Mouse (Mus musculus) monocyte, adult 5-6 weeks (primary cell): Measurements from ENCODE around the gene Otp. TPM values are rescaled to one million over a fixed set of nuclear protein-coding genes. Genes with fewer than 3 reads are reported as not detected.

ENCODE experiments used
- ATAC-seq: fragments of 153-309, 156-312 bp; replicated peaks from 2 replicates; pipeline ENCODE4 v1.8.0; 2017; ENCODE audit warnings: mild to moderate bottlenecking; ENCODE audit not compliant: low TSS enrichment, insufficient number of reproducible peaks, severe bottlenecking, poor library complexity, low FRiP score
- total RNA-seq: library from RNA; stranded (forward); fragments of 200-1000, 200-491, 200-594 nt; gene quantifications from 3 replicates; pipeline ENCODE4 v1.2.3, GENCODE M21; 2017

Otp gene
- total RNA-seq, 1 experiment from 2014 or later, result not detected

DNA sequence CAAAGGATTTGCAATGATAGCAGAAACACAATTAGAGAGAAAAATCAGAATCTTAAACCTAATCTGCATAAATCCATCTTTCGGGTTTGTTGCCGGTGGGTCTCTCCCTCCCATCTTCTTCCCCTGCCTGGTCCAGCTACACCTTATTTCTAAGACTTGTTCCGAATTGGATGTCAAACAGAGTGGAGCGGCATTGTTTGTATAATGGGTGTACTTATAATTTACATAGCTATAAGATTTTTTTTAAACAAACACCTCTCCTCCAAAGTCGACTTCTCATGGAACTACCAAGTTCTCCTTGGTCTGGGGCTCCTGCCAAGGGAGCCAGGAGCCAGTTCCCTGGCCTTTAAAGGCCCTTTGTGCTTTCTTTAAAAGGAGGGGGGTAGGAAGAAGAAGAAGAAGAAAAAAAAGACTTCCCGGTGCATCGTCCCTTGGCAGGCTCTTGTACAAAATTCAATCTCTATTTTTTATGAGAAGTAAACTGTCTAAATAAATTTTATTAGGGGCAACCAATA, 3.5 kb upstream of the Otp start:
- ATAC-seq, result no peak

GRCm38 (mm10) chr13:94872439-94872838, 3.0 kb upstream of the Otp start:
- ATAC-seq, result no peak

DNA sequence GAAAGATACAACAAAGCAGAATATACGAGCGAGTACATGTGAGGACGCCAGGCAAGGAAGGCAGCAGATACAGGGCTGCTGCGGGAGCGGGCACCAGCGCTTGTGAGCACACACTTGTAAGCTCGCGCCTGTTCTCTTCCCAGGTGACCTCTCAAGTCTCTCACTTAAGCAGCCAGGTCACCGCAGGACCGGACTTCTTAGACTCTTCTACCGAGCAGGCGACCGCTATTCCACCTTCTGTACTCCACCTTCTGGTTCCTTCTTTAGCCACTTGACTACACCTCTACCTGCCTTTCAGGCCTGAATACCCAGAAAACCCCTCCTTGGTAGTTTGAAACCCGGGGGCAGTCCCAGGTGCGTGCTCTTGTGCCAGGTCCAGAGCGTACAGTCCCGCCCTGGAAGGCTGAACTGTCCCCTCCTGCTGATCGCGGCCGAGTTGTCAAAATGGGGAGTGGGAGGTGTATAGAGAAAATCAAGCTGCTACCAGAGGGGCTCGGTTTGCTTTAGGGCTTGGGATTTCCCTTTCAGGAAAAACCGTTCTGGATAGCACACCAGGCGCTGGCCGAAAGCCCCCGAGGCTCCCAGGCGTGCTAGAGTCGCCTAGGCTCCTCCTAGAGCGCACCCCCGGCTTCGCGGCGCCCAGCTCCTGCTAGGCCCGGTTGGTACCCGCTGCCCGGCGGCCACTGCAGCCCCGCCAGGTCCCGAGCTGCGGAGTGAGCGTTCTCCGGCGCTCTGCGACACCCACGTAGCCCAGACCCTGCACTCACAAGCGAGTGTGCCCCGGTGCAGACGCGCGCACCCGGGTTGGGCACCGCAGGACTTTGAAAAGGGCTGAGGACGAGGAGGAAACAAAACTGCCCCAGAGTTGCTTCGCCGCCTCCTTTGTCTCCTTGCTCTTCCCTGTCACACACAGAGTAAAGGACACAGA, 2.0 kb upstream of the Otp start:
- no peak for ATAC-seq

GRCm38 (mm10) chr13:94874039-94874425, 1.4 kb upstream of the Otp start:
- ATAC-seq, result no peak

GRCm38 (mm10) chr13:94874656-94875395, 576 bp upstream of the Otp start:
- no peak for ATAC-seq

- ATAC-seq, result no peak
These were observed 1.1 kb downstream of the Otp start for GRCm38 (mm10) chr13:94876286-94877210.

DNA sequence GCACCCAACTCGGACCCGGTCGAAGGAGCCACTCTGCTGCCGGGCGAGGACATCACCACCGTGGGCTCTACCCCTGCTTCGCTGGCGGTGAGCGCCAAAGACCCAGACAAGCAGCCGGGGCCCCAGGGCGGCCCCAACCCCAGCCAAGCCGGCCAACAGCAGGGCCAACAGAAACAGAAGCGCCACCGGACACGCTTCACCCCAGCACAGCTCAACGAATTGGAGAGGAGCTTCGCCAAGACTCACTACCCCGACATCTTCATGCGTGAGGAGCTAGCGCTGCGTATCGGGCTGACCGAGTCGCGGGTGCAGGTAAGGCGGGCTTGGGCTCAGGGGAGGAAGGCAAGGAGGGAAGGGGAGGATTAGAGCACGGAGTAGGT, 1.8 kb downstream of the Otp start:
- ATAC-seq, result no peak

DNA sequence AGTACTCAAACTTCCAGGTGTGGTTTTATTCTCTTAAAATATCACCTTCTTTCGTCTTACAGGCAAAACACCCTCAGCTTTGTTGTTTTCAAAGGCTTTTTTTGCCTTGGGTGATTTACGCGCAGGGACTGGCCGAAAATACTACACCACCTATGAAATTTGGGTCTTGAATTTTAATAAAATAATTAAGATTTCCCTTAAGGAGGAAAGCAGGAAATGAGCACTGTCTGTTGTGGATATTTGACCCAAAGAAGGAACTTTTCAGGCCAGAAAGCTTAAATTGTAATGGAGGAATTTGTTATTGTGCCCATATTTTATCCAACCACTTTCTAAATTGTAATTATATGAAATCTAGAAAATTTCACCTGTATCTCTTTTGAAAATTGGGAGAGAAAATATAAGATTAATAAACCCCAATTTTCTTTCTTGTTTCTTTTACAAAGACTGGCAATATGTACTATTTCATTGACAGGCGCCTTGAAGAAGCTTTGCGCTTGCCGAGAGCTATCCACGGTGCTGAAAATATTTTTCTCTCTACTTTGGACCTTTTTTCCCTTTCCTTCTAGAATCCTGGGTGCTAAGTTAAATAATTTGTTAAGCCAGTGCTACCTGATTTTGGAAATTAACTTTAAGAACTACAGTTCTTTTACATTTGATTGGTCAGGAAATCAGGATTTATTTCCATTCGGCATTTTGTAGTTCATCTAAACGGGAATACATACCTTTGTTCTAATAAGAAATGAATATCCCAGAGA, 2.8 kb downstream of the Otp start:
- no peak for ATAC-seq

GRCm38 (mm10) chr13:94881201-94881600, 5.8 kb downstream of the Otp start:
- ATAC-seq, result no peak

- no peak for ATAC-seq
These were observed 6.8 kb downstream of the Otp start for GRCm38 (mm10) chr13:94882221-94882620.

- ATAC-seq, result no peak
These were observed 7.3 kb downstream of the Otp start for GRCm38 (mm10) chr13:94882711-94883145.

GRCm38 (mm10) chr13:94883163-94883965, 8.0 kb downstream of the Otp start:
- no peak for ATAC-seq

DNA sequence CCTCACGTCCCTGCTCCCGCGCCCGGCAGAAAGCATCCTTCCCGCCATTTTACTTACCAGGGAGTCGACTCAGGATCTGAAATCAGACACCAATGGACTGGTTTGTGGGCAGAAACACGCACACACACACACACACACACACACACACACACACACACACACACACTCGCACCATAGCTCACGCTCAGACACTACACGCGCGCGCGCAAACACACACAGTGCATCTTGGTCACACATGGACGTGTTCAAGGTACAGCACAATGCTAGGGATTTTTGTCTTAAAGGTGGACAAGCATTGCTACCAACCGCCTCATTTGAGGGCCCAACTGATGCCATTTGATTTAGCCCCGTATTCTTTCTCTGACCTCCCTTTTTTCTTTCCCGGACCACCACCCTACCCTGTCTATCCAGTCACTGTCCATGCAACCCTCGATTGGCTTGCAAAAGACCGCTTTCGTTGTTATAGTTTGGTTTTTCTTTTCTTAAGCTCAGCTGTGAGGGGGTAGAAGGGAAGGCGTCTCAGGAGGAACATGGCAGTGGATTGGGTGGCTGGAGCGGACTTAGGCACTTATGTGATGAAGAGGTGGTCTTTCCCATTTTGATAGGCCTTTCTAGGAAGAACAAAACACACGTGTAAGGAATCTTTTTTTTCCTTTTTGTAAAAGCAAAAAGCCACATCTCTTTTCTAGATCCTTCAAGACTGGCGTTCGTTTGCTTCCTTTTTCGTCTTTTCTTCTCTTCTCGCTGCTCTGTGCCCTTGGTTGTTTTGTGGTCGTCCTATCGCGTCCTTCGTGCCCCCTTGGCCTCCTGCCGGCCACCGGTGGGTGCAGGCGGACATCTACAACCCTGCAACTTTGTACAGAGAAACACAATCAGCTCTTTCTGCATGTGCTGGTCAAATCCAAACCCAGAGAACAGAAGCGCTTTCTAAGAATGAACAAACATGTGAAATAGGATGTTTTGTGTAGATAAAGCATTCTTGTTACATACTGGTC, 8.9 kb downstream of the Otp start:
- no peak for ATAC-seq

DNA sequence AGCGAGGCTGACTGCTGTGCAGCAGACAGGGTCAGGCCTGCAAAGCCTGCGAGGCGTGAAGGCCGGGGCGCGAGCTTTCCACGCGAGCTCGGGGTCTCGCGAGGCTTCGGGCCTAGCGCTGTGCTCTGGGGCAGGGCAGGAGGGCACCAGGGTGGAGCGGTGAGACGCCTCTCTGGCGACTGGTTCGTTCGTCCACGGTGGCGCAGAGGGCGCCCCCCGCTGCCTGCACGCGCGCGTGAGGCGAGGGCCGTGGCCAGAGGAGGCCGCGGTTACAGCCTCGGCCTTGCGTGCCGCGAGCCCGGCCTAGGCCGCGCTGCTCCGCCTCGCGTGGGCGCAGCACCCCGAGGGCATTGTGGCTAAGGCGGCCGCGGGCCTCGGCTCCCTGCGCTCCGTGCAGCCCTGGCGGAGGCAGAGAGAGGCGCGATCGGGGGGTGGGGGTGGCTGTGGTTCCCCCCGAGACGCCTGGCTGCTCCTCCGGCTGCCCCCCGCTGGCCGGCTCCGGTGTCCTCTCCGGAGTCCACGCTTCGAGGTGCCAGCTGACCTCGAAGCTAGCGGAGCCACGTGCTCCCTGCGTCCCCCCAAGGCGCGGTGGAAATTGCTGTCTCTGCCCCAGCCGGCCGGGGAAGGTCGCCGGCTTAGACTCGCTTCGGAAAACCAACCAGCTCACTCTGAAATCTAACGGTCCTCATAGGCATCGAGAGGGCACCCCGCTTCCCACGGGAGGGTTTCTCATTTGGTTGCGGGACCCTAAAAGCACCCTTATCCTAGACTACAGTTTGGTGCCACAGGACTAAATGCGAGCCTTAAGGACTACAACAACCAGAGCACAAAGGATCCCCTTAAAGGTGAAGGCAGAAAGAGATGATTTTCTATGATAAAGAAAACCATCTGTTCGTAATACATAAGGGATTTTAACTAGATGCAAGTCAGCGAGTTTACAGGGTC, 10.2 kb downstream of the Otp start:
- no peak for ATAC-seq

- no peak for ATAC-seq
These were observed 32.4 kb downstream of the Otp start for GRCm38 (mm10) chr13:94907841-94908240.
